Mouse (Mus musculus) lung, postnatal 0 days (tissue): Measurements from ENCODE around the gene Mpig6b.

Source experiments
- CTCF ChIP-seq: IDR thresholded peaks from 2 replicates; pipeline ENCODE4 v1.5.1; 2016; ENCODE audit warnings: antibody characterized with exemption, mild to moderate bottlenecking
- EP300 ChIP-seq: IDR thresholded peaks from 2 replicates; pipeline ENCODE4 v1.6.1; 2016; ENCODE audit warnings: antibody characterized with exemption, mild to moderate bottlenecking, control low read depth

GRCm38 (mm10) chr17:35088825-35089644 is 23.1 kb upstream of the Mpig6b start, which contains the start of gene Abhd16a:
- TF ChIP-seq CTCF (peak; percentile 47), EP300 (0 out of 2 replicates have a peak, but pooled peaks have one; percentile 9)
